Mouse (Mus musculus): ENCODE measurements at regions not wholly inside any gene's neighbourhood (a gene's known extent, or its start where the extent isn't known, plus 50 kb on each side); places are given as distances from the start of the nearest gene placed in this dataset.

GRCm38 (mm10) chr3:140760051-140760450 lies 452.1 kb downstream of the Pdha2 start:
- H3K4me1 ChIP-seq (ENCODE audit: control insufficient read depth in 1 of 2, insufficient read depth in 2 of 2, low read length in 2 of 2): no peaks in the 10 kb centered on the region
- DNase-seq (ENCODE audit: low read depth, low spot score): no peak
- TF ChIP-seq CHD2 (IDR thresholded peaks at IDR 0.05; ENCODE audit: low read length) (no peak), EP300 (IDR thresholded peaks at IDR 0.05; ENCODE audit: low read depth in 1 of 2, low read length in 2 of 2) (no peak), MAX (IDR thresholded peaks at IDR 0.05; ENCODE audit: low read length) (no peak), UBTF (IDR thresholded peaks at IDR 0.05; ENCODE audit: borderline replicate concordance, insufficient read depth, low read depth, low read length) (no peak), NRF1 (IDR thresholded peaks at IDR 0.05; ENCODE audit: insufficient read depth, low read depth, low read length, poor library complexity, severe bottlenecking) (no peak), TAL1 (IDR thresholded peaks at IDR 0.05; ENCODE audit: low read length) (no peak), POLR2A (IDR thresholded peaks at IDR 0.05; ENCODE audit: control insufficient read depth in 1 of 2, insufficient read depth in 1 of 2, low read depth in 1 of 2, low read length in 2 of 2, poor library complexity in 1 of 2) (no peak), TBP (IDR thresholded peaks at IDR 0.05; ENCODE audit: low read depth, low read length) (no peak), ZNF384 (IDR thresholded peaks at IDR 0.05; ENCODE audit: low read depth, low read length) (no peak), RCOR1 (IDR thresholded peaks at IDR 0.05; ENCODE audit: low read depth, low read length) (no peak), MYB (IDR thresholded peaks at IDR 0.05; ENCODE audit: low read depth, low read length) (no peak), USF1 (IDR thresholded peaks at IDR 0.05; ENCODE audit: low read depth, low read length) (no peak), SIN3A (IDR thresholded peaks at IDR 0.05; ENCODE audit: low read length) (no peak)
- H3K4me3 ChIP-seq (ENCODE audit: control insufficient read depth in 1 of 2, insufficient read depth in 1 of 2, low read depth in 2 of 2, low read length in 2 of 2): no peak overlapping the region
- H3K36me3 ChIP-seq (ENCODE audit: control insufficient read depth in 1 of 2, insufficient read depth in 2 of 2, low read length in 2 of 2): no peaks in the 10 kb centered on the region
- no peaks in the 10 kb centered on the region for H3K27me3 ChIP-seq (ENCODE audit: control insufficient read depth in 1 of 2, insufficient read depth in 2 of 2, low read length in 2 of 2)
- H3K9ac ChIP-seq (ENCODE audit: control insufficient read depth, low read depth, low read length, poor library complexity, severe bottlenecking): no peak overlapping the region
- H3K27ac ChIP-seq (ENCODE audit: control insufficient read depth, low read depth, low read length): no peak overlapping the region
- H3K79me2 ChIP-seq (ENCODE audit: control insufficient read depth, insufficient read depth, low read length, poor library complexity): no peaks in the 10 kb centered on the region
- no peaks in the 10 kb centered on the region for H3K9me3 ChIP-seq (replicated peaks; ENCODE audit: insufficient read depth, low read length)

DNA sequence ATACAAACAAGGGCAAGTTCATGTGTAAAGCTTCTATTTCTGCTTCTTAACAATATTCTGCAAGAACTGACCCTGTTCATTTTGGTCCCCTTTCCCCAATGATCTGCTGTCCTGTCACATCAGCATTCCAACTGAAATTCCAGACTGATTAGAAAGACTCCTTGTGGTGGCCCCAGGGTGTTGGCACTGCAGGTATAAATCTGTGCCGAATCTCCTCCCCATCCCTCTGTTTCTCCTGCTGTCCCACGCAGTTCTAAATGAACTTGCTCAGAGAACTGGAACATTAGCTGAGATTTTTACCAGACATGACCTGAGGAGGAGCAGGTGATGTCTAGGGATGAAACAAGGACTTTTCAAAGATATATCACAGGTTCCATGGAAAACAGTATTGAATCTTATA lies 467.7 kb downstream of the Pdha2 start:
- no peaks in the 10 kb centered on the region for H3K79me2 ChIP-seq (ENCODE audit: control insufficient read depth, insufficient read depth, low read length, poor library complexity)
- peaks cover 0 to 13% of the 10 kb centered on the region in 2 experiments; a peak in 2 of 4 replicates for H3K4me1 ChIP-seq (ENCODE audit: control insufficient read depth in 1 of 2, insufficient read depth in 2 of 2, low read length in 2 of 2)
- DNase-seq (ENCODE audit: low read depth, low spot score): no peak
- no peaks in the 10 kb centered on the region for H3K9me3 ChIP-seq (replicated peaks; ENCODE audit: insufficient read depth, low read length)
- H3K27ac ChIP-seq (ENCODE audit: control insufficient read depth, low read depth, low read length): no peak overlapping the region
- H3K9ac ChIP-seq (ENCODE audit: control insufficient read depth, low read depth, low read length, poor library complexity, severe bottlenecking): no peak overlapping the region
- H3K4me3 ChIP-seq (ENCODE audit: control insufficient read depth in 1 of 2, insufficient read depth in 1 of 2, low read depth in 2 of 2, low read length in 2 of 2): no peak overlapping the region
- TF ChIP-seq CHD2 (IDR thresholded peaks at IDR 0.05; ENCODE audit: low read length) (no peak), NRF1 (IDR thresholded peaks at IDR 0.05; ENCODE audit: insufficient read depth, low read depth, low read length, poor library complexity, severe bottlenecking) (no peak), MAFK (IDR thresholded peaks at IDR 0.05; ENCODE audit: borderline replicate concordance, low read depth, low read length) (no peak), NELFE (IDR thresholded peaks at IDR 0.05; ENCODE audit: low read depth, low read length) (no peak), TAL1 (IDR thresholded peaks at IDR 0.05; ENCODE audit: low read length) (no peak), MAZ (IDR thresholded peaks at IDR 0.05; ENCODE audit: low read depth, low read length) (no peak), BHLHE40 (IDR thresholded peaks at IDR 0.05; ENCODE audit: borderline replicate concordance, low read depth, low read length) (no peak), CHD1 (IDR thresholded peaks at IDR 0.05; ENCODE audit: low read depth, low read length) (no peak), MXI1 (IDR thresholded peaks at IDR 0.05; ENCODE audit: low read depth, low read length) (no peak), ZNF384 (IDR thresholded peaks at IDR 0.05; ENCODE audit: low read depth, low read length) (no peak), ZMIZ1 (IDR thresholded peaks at IDR 0.05; ENCODE audit: low read depth, low read length) (no peak), RAD21 (IDR thresholded peaks at IDR 0.05; ENCODE audit: low read depth, low read length) (no peak), MEF2A (IDR thresholded peaks at IDR 0.05; ENCODE audit: extremely low read depth, insufficient replicate concordance, low read depth, low read length, poor library complexity, severe bottlenecking) (no peak), EP300 (IDR thresholded peaks at IDR 0.05; ENCODE audit: low read depth in 1 of 2, low read length in 2 of 2) (no peak), ELF1 (IDR thresholded peaks at IDR 0.05; ENCODE audit: low read depth, low read length) (no peak), ZKSCAN1 (IDR thresholded peaks at IDR 0.05; ENCODE audit: low read depth, low read length) (no peak), MAX (IDR thresholded peaks at IDR 0.05; ENCODE audit: low read length) (no peak), POLR2AphosphoS5 (IDR thresholded peaks at IDR 0.05; ENCODE audit: borderline replicate concordance, low read depth, low read length) (no peak), SMC3 (IDR thresholded peaks at IDR 0.05; ENCODE audit: low read depth, low read length) (no peak), GABPA (IDR thresholded peaks at IDR 0.05; ENCODE audit: low read depth, low read length) (no peak)
- peaks cover 0 to 10% of the 10 kb centered on the region in 2 experiments; a peak in 2 of 4 replicates for H3K36me3 ChIP-seq (ENCODE audit: control insufficient read depth in 1 of 2, insufficient read depth in 2 of 2, low read length in 2 of 2)
- no peaks in the 10 kb centered on the region for H3K27me3 ChIP-seq (ENCODE audit: control insufficient read depth in 1 of 2, insufficient read depth in 2 of 2, low read length in 2 of 2)

All from MEL (cell line).